Mouse (Mus musculus) adrenal gland, postnatal 14 days (tissue): ENCODE measurements around the gene Rassf3. TPM values are rescaled to one million over a fixed set of nuclear protein-coding genes. Genes with fewer than 3 reads are reported as not detected.

Experiments
- DNase-seq: peaks from one replicate; pipeline ENCODE4 v3.0.0; 2021; ENCODE audit warnings: mixed read lengths
- total RNA-seq: library from RNA; stranded (reverse); gene quantifications from 2 replicates; pipeline ENCODE4 v1.2.3, GENCODE M21; 2021

Gene Rassf3
- total RNA-seq, 1 experiment from 2014 or later: 40.1 TPM

DNA sequence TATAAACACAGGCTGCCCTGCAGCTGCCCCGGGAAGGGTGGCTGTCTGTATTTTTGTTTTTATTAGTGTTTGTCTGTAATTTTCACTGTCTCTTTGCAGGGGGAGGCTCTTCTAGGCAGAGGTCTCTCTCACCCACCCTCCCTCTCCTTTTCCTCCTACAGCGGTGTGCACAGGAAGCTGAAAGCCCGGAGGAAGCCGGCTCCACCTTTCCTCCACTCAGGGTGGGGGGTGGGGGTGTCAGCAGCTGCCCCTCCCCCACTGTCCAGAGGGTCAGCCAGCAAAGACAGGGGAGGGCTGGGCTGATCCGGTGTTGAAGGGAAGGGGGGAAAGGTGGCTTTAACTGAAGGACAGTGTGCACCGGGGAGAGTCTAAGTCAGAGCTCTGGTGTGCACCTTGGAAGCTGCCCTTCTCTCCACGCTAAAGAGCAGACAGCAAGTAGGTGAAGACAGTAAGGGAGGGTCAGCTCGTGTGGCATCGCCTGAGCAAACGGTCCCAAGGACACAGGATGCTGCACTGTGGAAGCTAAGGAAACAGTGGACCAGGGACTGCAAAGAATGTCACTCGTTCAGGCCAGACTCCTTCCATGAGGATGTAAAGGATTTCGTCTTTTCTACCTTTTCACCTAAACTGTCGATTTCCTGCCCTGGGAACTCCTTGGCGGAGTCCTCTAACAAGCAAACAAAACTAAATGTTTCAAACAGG lies 46.0 kb downstream of the Rassf3 start:
- DNase-seq: peak; percentile 57

GRCm38 (mm10) chr10:121429581-121429980 lies 46.6 kb downstream of the Rassf3 start:
- no peak for DNase-seq

DNA sequence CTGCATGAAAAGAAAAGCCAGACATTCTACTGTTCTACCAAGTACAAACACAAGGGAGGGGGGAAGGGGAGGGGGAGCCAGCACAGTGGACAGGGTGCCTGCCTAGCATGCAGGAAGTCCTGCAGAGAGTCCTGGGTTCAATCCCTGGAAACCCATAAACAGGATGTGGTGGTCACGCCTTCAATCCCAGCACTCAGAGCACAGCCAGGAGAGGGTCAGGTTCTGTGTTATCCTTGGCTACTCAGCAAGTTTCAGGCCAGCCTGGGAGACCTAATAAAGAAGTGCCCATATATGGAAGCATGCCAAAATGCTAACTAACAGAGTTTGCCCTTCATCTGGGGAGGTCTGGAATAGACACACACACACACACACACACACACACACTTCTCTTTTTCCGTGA lies 47.1 kb downstream of the Rassf3 start:
- DNase-seq: no peak

- no peak for DNase-seq
These were observed 48.0 kb downstream of the Rassf3 start for GRCm38 (mm10) chr10:121428011-121428711.

DNA sequence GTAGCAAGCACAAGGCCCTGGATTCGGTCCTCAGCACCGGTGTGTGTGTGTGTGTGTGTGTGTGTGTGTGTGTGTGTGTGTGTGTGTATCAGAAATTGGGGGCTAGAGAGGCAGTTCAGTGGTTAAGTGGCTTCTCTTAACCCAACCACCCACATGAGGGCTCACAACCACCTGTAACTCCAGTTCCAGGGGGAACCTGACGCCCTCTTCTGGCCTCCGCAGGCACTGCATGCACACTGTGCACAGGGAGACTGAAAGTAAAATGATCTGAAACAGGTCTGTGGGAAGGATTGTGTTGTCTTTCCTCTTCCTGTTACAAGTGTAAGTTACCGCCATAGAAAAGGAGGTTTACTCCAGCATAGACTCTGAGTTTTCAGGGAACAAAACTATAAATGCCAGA lies 49.0 kb downstream of the Rassf3 start:
- DNase-seq: peak; percentile 60

- DNase-seq: no peak
These were observed 49.6 kb downstream of the Rassf3 start for GRCm38 (mm10) chr10:121426458-121427070.

DNA sequence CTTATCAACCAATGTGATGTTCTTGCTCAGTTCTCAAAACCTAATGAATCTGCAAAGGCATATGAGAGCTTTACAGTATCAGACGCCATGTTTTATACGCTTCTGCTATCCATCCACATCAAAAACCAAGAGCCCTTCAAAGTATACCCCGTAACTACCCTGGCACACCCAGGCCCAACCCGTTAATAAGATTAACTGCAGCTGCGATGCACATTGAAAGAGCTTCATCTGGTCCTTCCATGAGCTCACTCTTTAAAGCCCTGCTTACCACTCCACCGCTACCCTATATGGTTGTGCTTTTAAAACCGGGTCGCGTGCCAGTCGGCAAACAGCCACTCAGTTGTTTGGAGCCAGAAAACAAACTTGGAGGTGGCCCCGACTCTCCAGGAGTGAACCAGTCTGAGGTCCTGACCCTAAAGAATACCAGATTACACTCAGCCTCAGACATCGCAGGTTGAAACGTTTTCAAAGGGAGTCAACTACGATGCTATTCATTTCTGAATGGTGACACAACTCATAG lies 50.6 kb downstream of the Rassf3 start:
- DNase-seq: no peak

GRCm38 (mm10) chr10:121425079-121425478 lies 51.1 kb downstream of the Rassf3 start:
- no peak for DNase-seq

GRCm38 (mm10) chr10:121424455-121424854 lies 51.7 kb downstream of the Rassf3 start:
- DNase-seq: no peak

GRCm38 (mm10) chr10:121423541-121424349 lies 52.4 kb downstream of the Rassf3 start:
- DNase-seq: no peak

DNA sequence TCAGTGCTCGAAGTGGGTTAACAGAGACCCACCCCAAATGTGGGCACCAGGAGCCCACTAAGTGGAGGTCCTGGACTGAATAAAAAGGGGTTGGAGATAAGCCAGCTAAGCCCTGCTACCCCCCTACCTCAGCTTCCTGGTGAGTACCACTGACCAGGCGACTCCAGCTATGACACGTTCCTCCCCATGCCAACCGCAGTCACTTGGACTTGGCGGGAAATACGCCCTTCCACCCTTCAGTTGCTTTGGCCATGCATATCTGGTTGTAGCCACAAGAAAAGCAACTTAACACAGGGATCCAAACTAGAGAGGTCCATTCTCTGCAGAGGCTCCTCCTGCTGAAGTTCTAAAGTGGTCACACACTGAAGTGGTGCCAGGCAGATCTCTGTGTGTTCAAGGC lies 53.9 kb downstream of the Rassf3 start:
- DNase-seq: no peak

DNA sequence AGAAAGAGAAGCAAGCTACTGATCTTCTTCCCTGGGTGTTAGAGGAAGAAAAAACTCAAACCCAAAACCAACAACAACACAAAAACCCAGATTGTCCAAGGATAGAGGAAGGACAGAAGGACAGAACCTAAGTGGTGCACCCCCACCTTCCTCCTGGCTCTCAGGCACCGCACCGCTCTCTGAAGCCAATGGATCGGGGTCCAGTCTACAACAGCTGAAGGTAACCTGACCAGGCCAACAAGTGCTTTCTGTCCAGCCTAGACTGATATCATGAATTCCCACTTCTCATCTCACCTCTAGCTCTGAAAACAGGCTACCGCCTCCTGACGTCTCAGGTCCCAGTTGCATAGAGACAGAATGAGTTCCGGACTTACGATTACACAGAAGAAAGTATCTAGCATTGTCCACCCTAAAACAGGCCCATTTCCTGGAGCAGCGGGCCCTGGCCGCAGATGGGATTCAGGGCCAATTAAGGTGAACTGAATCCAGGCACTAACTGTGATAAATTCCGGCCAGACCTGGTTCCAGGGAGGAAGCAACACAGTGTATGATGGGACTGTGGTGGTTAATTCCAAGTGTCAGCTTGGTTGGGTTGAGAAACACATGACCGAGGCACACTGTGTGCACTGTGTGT lies 54.4 kb downstream of the Rassf3 start:
- no peak for DNase-seq

DNA sequence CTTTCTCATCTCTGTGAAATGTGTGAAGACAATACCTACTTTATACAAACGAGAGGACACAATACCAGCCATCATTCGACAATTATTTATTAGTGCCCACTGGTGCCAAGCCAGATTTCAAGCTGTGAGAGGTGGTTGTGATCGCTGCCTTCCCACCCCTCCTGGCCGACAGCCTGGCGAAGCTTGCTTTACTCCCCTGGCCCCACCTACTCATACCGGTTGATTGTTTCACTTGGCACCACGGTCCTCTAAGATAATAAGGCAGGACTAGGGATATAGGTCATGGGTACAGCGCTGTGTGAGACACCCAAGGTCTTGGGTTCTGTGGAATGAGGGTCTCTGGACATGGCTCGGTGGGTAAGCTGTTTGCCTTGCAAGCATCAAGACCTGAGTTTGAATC lies 55.1 kb downstream of the Rassf3 start:
- no peak for DNase-seq

DNA sequence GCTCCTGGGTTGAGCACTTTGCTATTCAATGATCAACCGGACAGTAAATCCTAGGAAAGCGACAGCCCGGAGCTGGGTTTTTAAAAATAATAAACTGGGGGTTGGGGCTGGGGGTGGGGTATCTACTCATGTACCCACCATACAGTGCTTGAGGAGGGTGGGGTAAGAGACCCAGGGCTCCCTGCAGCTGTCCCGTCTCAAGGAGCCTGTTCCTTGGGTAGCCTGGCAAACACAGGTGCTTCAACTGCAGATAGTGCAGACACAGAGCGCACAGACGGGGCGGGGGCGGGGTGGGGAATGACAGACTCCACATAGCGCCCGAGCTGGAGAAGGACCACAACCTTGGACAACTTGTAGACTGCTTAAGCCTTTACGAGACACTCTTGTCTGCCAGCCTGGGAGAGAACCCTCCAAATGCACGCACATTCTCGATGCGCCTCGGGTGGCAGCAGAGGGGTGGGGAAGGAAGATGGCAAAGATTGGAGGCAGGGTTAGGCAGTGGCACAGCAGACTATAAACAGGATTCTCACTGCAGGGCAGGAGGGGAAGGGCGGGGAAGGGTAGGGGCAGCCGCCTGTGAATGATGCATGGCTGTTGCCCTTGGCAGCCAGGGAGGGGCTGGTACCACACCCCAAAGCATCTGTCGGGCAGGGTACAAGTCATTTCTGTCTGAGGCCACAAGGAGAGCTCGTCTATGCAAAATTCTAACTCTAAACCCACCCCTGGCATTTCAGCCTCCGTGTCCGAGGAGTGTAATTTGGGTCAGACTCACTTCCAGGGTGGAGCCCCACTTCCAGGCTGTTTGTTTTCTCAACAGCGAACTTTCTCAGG lies 56.3 kb downstream of the Rassf3 start:
- peak; percentile 63 for DNase-seq

DNA sequence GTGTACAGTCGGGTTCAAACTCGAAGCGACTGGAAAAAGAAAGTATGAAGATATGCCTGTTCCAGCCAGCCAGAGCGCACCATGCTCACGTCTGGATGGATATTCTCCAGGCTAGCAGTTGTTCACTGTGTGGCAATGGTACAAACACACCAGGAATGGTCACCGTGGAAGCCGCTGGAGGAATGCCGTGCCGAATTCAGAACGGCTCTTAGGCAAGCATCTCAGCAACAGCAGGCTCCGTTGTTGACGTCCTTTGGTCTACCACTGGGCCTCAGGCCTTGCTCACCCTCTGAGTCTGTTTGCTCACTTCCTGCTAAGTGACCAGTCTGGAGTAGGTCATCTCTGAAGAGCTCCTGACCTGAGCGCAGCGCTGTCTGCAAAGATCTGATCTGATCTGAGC lies 57.3 kb downstream of the Rassf3 start:
- no peak for DNase-seq

GRCm38 (mm10) chr10:121414127-121414526 lies 62.0 kb downstream of the Rassf3 start:
- DNase-seq: no peak

DNA sequence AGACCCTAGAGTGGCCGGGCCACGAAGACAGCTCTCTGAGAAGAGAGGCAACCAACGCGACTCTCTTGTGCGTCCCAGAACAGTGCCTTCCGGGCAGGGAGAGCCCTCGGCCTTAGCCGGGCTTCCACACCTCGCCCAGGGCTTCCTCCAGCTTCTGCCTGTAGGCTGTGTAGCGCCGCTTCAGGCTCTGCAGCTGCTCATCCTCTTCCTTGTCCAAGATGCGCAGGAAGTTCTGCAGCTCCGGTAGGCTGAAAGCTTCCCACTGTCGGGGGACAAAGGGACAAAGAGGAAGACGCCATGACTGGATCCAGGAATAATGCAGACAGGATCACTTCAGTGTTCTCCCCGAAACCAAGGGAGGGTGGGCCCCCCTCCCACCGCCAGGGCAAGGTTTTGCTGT lies 63.3 kb downstream of the Rassf3 start:
- no peak for DNase-seq

DNA sequence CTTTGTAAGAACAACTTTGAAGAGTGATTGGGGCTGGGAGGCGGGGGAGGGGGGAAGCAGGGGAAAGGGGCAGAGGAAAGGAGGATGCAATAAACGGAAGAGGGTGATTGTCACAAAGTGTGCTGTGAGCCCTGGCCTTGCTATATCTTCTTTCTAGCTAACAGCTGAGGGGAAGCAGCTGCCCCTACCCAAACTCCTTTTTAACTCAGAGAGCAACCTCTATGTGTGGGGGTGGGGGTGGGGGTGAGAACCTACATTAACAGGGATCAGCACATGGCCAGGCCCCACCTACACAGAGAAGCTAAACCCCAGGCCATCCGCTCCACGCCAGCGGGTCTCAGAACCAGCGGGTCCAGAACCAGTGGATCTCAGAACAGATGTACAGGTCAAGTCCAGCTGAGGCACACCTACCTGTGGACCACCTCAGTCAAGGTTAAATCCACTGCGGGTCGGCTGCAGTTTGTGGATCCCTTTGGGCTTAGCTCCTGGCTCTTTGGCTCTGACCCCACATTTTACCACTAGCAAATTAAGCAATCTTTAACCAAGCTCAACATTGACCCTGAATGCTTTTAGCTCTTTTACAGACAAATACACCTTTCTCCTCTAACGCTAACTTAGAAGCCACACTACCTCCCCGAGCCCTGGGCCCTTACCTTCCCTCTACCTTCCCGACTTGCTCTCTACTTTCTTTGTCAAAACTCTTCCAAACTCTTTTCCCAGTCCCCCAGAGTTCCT lies 64.3 kb downstream of the Rassf3 start:
- no peak for DNase-seq

- DNase-seq: peak; percentile 46
These were observed 66.4 kb downstream of the Rassf3 start for GRCm38 (mm10) chr10:121409717-121410116.

DNA sequence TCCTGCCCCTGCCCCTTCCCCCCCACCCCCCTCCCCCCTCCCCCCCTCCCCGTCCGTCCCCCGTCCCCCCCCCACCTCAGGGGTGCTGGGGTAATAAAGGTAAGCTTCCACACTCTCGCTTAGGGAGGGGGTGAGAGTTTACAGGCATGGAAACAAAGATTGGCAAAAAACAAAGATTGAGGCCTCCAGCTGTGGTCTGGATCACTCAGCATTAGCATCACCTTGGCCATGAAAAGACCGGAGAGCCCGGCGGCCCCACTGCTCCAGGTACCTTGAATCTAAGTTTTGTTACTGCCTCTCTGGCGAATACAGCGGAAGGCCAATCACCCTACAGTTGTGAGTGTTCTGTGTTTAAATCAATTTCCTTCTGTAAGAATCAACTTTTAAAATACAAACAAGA lies 72.2 kb downstream of the Rassf3 start:
- DNase-seq: no peak
